Mouse (Mus musculus): ENCODE measurements around the gene Kcnj5. TPM values are rescaled to one million over a fixed set of nuclear protein-coding genes. Genes with fewer than 3 reads are reported as not detected.

The Kcnj5 gene
- polyA plus RNA-seq (2016; fragmentation: Nextera tagmentation; extraction: Ambion mirVana), result 0.29 and 0.45 TPM in 2 replicates

DNA sequence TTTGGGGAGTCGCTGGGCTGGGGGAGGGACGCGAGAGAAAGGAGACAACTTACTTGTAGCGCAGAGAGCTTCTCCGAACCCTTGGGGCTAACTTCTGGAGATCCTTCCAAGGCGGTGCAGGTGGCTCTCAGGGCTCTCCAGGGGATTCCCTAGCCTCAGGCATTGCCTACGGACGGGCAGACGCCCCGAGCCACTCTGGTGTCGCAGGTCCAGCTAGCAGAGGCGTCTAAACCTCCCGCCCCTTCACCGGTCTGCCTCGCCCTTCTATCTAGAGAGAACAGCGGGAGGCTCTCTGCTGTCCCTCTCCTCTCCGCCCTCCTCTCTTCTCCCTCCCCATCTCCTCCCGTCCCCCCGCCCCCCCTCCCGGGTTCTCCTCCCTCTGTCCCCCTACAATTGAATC, at the start of gene Kcnj5:
Kcnj5 (minus strand) TSS at position 300 of the 400 bp plus-strand sequence.
- no peaks in the 10 kb centered on the region for H3K36me3 ChIP-seq
- 1% methylated on average over 19 of the region's 20 CpGs for WGBS
- peaks cover 52% of the 10 kb centered on the region for H3K27me3 ChIP-seq
- peak within 1 kb of the TSS; percentile 34 for H3K4me3 ChIP-seq
- H3K27ac ChIP-seq, result no peak within 1 kb of the TSS
- peaks cover 20% of the 10 kb centered on the region for H3K4me1 ChIP-seq
- ATAC-seq (ENCODE audit: low FRiP score), result peak; percentile 48
- no peaks in the 10 kb centered on the region for H3K9me3 ChIP-seq (replicated peaks)
- H3K4me2 ChIP-seq (replicated peaks), result peak within 1 kb of the TSS; percentile 71
- peak within 1 kb of the TSS; percentile 45 for H3K9ac ChIP-seq

DNA sequence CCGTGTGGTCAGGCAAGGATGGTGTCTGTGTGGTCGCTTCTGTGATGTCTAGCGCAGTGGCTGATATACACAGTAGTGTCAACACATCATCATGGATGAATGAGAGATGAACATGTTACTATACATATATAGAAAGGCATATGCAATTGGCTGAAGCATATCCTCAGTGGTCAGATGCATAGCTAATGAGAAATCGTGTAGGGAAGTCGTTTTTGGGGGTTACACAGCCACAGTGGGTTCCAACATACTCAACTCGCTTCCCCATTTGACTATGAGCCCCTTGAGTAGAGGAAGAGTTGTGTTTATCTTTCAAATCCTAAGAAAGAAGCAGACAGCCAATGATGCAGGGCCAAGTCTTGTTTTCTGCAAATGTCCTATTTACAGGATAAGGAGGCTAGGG, 48.6 kb upstream of the Kcnj5 start:
- H3K27ac ChIP-seq, result no peak overlapping the region
- H3K36me3 ChIP-seq, result no peaks in the 10 kb centered on the region
- no peak overlapping the region for H3K4me2 ChIP-seq (replicated peaks)
- H3K4me1 ChIP-seq, result no peaks in the 10 kb centered on the region
- 83% methylated on average over 6 of the region's 6 CpGs for WGBS
- no peak for ATAC-seq (ENCODE audit: low FRiP score)
- H3K27me3 ChIP-seq, result no peaks in the 10 kb centered on the region; the same call in 1 of the 2 replicates
- no peak overlapping the region for H3K9ac ChIP-seq
- H3K4me3 ChIP-seq, result no peak overlapping the region
- H3K9me3 ChIP-seq (replicated peaks), result no peaks in the 10 kb centered on the region

DNA sequence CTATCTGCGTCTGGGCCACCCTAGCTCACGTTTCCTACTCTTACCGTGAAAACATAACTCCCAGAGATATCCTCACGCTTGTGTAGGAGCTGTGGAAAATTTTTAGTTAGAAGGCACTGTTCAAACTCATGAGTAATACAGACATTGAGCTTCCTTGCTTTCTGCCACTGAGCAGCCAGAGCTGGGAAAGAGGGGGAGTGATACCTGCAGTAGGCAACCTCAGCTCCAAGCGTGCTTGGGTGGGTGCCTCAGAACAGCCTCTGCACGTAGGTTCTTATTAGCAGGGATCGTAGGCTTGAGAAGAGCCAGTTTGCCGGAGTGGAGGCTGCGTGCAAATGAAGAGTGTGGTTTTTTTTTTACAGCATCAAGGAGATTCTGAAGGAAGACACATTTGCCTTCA, 47.6 kb upstream of the Kcnj5 start:
- 87% methylated on average over 9 of the region's 9 CpGs for whole genome bisulfite sequencing
- no peaks in the 10 kb centered on the region; the same call in 1 of the 2 replicates for H3K27me3 ChIP-seq
- no peak overlapping the region for H3K27ac ChIP-seq
- H3K4me2 ChIP-seq (replicated peaks), result no peak overlapping the region
- H3K9ac ChIP-seq, result no peak overlapping the region
- no peaks in the 10 kb centered on the region for H3K9me3 ChIP-seq (replicated peaks)
- no peaks in the 10 kb centered on the region for H3K4me1 ChIP-seq
- H3K36me3 ChIP-seq, result no peaks in the 10 kb centered on the region
- H3K4me3 ChIP-seq, result no peak overlapping the region
- no peak for ATAC-seq (ENCODE audit: low FRiP score)

DNA sequence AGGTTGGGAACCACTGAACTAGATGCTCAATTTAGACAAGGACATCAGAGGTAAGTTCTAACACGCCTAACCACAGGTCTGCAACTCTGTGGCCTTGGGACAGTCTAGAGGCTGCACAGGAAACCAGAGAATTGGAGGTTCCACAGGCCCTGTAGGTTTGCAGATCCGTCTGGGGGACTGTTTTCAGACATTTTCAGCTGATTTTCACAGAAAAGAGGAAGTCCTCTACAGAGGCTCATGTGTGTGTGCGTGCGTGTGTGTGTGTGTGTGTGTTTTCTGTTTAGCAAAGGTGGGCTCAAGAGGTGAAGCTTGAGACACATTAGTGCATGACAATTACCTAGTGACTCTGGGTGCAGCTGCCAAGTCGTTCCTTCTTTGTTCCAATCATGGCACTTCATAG, 46.9 kb upstream of the Kcnj5 start:
- no peak overlapping the region for H3K4me3 ChIP-seq
- 83% methylated on average over 5 of the region's 5 CpGs for WGBS
- no peaks in the 10 kb centered on the region for H3K36me3 ChIP-seq
- no peak for ATAC-seq (ENCODE audit: low FRiP score)
- H3K9me3 ChIP-seq (replicated peaks), result no peaks in the 10 kb centered on the region
- H3K4me2 ChIP-seq (replicated peaks), result no peak overlapping the region
- H3K27me3 ChIP-seq, result no peaks in the 10 kb centered on the region; the same call in 1 of the 2 replicates
- no peak overlapping the region for H3K27ac ChIP-seq
- no peak overlapping the region for H3K9ac ChIP-seq
- H3K4me1 ChIP-seq, result no peaks in the 10 kb centered on the region

DNA sequence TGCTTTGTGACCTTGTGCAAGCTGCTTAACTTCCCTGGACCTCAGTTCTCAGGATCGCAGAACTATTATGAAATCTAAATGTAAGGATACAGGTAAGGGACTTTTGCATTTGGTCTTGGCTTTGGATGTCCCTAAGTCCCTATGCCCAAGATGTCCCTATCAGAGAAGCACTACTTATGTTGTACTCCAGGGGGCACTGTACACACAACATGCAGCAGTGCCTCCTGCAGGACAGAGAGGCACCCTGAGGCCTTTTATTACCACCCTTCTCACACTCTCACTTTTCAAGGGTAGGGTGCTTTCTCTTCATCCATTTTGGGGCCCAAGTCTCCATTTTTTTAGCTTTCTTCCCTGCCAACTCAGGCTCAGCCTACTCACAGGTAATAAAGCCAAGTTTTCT, 44.0 kb upstream of the Kcnj5 start:
- H3K27me3 ChIP-seq, result no peaks in the 10 kb centered on the region; the same call in 1 of the 2 replicates
- no peaks in the 10 kb centered on the region for H3K4me1 ChIP-seq
- no peak overlapping the region for H3K27ac ChIP-seq
- H3K9me3 ChIP-seq (replicated peaks), result no peaks in the 10 kb centered on the region
- WGBS, result 87% methylated on average over 1 of the region's 1 CpGs
- no peak overlapping the region for H3K4me3 ChIP-seq
- no peak for ATAC-seq (ENCODE audit: low FRiP score)
- no peak overlapping the region for H3K9ac ChIP-seq
- H3K4me2 ChIP-seq (replicated peaks), result no peak overlapping the region
- H3K36me3 ChIP-seq, result no peaks in the 10 kb centered on the region

DNA sequence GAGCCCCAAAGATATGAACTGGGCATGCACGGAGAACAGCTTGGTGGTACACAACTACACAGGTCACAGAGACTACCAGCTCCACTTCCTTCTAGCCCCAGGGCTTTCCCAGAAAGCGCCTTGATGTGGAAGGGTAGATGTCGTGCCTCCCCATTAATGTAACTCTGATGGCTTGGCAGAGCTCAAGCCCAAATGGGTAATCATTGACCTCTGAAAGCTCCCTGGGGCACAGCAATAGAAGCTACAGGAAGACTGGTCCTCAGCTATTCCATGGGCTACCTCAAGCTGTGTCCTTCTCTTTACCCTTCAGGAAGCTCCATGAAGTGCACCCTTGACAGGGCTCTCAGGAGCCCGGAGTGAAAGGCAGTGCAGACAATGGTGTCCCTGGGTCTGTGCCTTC, 40.8 kb upstream of the Kcnj5 start:
- 79% methylated on average over 4 of the region's 4 CpGs for WGBS
- H3K9ac ChIP-seq, result no peak overlapping the region
- ATAC-seq (ENCODE audit: low FRiP score), result no peak

DNA sequence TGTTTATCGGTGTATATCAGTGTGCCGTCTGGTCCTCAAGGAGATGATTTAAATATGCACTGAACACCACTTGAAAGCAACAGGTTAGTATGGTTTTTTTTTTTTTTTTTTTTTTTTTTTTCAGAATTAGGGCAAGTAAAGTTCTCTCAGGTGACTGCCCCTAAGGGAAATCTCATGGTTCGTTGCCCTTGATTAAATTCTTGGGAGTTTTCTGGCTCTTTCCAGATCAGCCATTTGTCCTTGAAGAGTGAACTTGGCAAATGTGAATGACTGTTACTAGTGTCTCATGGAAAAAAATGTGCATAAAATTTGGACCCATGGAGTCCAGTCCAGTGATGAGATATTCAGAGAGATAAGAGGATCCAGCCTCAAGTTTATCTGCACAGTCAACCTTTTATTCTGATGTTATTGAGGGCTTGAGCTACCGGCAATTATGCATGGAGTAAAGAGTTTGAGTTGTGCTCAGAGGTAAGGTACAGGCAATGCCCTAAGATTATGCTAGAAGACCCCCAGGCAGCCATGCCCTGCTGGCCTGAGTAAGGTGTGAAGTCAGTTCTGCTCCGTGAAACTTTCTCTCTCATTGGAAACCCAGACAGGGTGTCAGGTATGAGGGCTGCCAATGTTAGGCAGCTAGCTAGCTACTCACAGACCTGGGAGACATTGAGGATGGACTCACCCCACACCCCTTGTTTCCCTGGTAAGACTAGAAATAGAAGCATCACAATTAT, 32.9 kb upstream of the Kcnj5 start:
- 88% methylated on average over 5 of the region's 5 CpGs for WGBS
- Histone ChIP-seq H3K9ac (no peak overlapping the region), H3K4me2 (replicated peaks) (no peak overlapping the region), H3K36me3 (no peaks in the 10 kb centered on the region), H3K4me1 (no peaks in the 10 kb centered on the region), H3K27me3 (no peaks in the 10 kb centered on the region), H3K27ac (no peak overlapping the region), H3K4me3 (no peak overlapping the region), H3K9me3 (replicated peaks) (no peaks in the 10 kb centered on the region)
- ATAC-seq (ENCODE audit: low FRiP score), result no peak

More for the DNA sequence above, 40.8 kb upstream of the Kcnj5 start:
- Histone ChIP-seq H3K27ac (no peak overlapping the region), H3K27me3 (no peaks in the 10 kb centered on the region), H3K9me3 (replicated peaks) (no peaks in the 10 kb centered on the region), H3K36me3 (no peaks in the 10 kb centered on the region), H3K4me2 (replicated peaks) (no peak overlapping the region), H3K4me1 (no peaks in the 10 kb centered on the region), H3K4me3 (no peak overlapping the region)

DNA sequence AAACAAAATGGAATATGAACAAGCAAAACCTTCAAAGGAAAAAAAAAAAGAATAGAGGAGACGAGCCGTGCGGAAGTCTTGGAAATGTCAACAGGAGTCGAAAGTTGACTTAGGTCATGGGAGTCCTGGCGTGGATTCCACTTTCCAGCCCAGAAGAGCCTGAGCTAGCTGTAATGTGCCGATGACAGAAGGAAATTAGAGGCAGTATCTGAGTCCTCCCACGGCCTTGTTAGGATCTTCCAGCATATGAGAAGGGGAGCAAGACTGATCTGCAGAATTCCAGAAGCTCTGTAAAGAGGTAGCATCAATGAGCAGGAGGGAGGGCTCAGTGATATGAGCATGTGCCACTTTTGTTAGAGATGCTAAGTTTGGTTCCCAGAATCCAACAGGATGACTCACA, 31.9 kb upstream of the Kcnj5 start:
- no peaks in the 10 kb centered on the region for H3K4me1 ChIP-seq
- ATAC-seq (ENCODE audit: low FRiP score), result no peak
- no peak overlapping the region for H3K4me2 ChIP-seq (replicated peaks)
- WGBS, result 86% methylated on average over 7 of the region's 7 CpGs
- H3K9ac ChIP-seq, result no peak overlapping the region
- H3K27ac ChIP-seq, result no peak overlapping the region
- H3K9me3 ChIP-seq (replicated peaks), result no peaks in the 10 kb centered on the region
- H3K4me3 ChIP-seq, result no peak overlapping the region
- no peaks in the 10 kb centered on the region for H3K36me3 ChIP-seq
- no peaks in the 10 kb centered on the region for H3K27me3 ChIP-seq

DNA sequence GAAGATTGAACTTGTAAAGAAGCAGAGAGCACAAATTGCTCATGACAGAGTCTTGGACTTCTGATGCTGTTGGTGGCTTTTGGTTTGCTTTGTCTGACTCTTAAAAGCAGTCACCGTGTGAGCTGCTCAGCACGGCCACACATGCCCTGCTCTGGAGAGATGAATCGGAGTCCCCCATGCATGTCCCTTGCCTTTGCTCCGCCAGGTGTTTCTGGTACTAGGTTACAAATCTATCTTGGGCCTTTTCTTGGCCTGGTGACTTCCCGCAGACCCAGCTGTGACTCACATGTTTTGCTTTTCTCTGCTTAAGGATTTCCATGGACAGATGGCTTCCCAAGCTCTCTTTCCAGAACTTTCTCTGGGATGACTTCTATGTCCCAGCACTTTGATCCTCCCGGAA, 29.5 kb upstream of the Kcnj5 start:
- 95% methylated on average over 6 of the region's 6 CpGs for WGBS
- Histone ChIP-seq H3K36me3 (no peaks in the 10 kb centered on the region), H3K9me3 (replicated peaks) (no peaks in the 10 kb centered on the region), H3K4me3 (no peak overlapping the region), H3K9ac (no peak overlapping the region), H3K27me3 (no peaks in the 10 kb centered on the region), H3K4me2 (replicated peaks) (no peak overlapping the region), H3K27ac (no peak overlapping the region), H3K4me1 (peaks cover 11% of the 10 kb centered on the region)
- no peak for ATAC-seq (ENCODE audit: low FRiP score)

DNA sequence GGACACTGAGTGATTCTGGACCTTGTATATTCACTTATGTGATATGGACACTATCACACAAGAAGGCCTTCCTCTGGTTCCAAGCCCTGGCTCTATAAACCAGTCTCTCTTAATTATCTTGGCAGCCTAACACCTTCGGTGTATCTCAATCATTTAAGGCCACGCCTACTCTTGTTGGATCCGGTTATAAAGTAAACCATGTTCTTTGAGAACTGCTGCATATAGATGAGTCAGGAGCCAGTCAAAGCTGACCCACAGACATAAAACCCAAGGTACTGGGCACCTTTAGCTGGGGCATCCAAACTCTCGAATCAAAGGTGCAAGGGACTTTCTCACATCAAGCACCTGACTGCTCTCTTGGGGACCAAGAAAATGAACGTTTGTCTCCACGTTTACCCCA, 28.1 kb upstream of the Kcnj5 start, which contains the start of gene Kcnj1:
Kcnj1 (plus strand) TSS at position 292 of the 400 bp plus-strand sequence.
- no peaks in the 10 kb centered on the region for H3K36me3 ChIP-seq
- H3K9me3 ChIP-seq (replicated peaks), result no peaks in the 10 kb centered on the region
- no peak for ATAC-seq (ENCODE audit: low FRiP score)
- 87% methylated on average over 6 of the region's 6 CpGs for WGBS
- no peak within 1 kb of the TSS for H3K4me2 ChIP-seq (replicated peaks)
- H3K9ac ChIP-seq, result no peak within 1 kb of the TSS
- no peak within 1 kb of the TSS for H3K27ac ChIP-seq
- H3K4me3 ChIP-seq, result no peak within 1 kb of the TSS
- H3K27me3 ChIP-seq, result no peaks in the 10 kb centered on the region
- peaks cover 11% of the 10 kb centered on the region for H3K4me1 ChIP-seq

DNA sequence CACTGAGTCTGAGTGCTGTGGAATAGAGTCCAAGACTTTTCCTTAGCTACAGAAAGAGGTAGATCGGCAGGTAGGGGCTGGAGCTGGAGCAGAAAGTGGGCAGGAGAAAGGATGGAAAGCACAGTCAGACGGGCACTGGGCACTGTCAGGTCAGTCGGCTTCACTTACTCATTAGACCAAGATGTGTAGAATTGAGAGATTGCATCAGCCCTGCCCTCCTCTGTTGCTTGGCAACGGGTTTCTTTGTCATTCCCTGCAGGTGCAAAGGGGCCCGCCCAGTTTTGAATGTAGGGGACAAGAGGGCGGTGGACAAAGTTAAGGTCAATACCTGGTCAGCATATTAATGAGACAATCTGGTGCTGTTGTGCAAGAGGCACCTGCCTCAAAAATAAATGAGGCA, 25.2 kb upstream of the Kcnj5 start:
- no peak overlapping the region for H3K4me3 ChIP-seq
- no peak for ATAC-seq (ENCODE audit: low FRiP score)
- H3K27ac ChIP-seq, result no peak overlapping the region
- no peaks in the 10 kb centered on the region for H3K9me3 ChIP-seq (replicated peaks)
- no peaks in the 10 kb centered on the region for H3K36me3 ChIP-seq
- H3K27me3 ChIP-seq, result no peaks in the 10 kb centered on the region
- no peak overlapping the region for H3K9ac ChIP-seq
- H3K4me2 ChIP-seq (replicated peaks), result no peak overlapping the region
- peaks cover 11% of the 10 kb centered on the region for H3K4me1 ChIP-seq
- 39% methylated on average over 6 of the region's 6 CpGs for WGBS

DNA sequence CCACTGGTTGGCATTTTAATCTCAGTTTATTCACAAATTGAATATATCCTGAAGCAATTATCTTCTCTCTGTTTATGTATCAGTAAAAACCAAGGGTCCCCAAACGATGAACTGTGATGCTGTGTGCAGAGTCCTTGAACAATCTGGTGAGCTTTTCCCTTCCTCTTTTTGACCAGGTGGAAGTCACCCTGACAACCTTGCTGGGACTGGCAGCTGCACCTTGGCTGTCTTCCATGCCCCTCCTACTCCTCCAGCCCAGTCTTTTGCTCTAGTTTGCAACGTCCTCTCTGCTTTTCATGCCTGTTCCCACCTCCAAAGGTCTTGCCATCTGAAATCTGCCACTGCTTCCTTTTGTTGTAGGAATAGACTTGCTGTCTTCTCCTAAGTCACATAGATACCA, 24.7 kb upstream of the Kcnj5 start:
- H3K36me3 ChIP-seq, result no peaks in the 10 kb centered on the region
- no peaks in the 10 kb centered on the region for H3K9me3 ChIP-seq (replicated peaks)
- ATAC-seq (ENCODE audit: low FRiP score), result no peak
- no peak overlapping the region for H3K27ac ChIP-seq
- 47% methylated on average over 2 of the region's 2 CpGs for WGBS
- H3K9ac ChIP-seq, result no peak overlapping the region
- no peaks in the 10 kb centered on the region for H3K27me3 ChIP-seq
- H3K4me3 ChIP-seq, result no peak overlapping the region
- peaks cover 11% of the 10 kb centered on the region for H3K4me1 ChIP-seq
- H3K4me2 ChIP-seq (replicated peaks), result no peak overlapping the region

DNA sequence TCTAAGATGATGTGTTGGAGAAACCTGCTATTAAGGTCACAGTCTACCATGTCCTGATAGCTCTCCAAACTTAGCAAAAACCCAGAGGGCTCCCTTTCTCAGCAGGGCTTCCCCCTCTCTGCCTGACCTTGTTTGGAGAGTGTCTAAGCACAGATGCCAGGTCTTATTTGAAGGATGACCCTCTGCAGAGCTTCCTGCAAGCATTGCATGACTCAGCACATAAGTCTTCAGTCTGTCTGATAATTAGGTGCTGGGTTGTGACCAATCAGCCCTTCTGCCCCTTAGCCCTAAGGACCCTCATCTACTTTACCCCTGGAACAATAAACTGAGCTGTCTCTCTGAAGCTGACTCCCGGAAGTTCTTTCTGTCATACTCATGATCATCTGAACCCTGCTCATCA, 16.6 kb upstream of the Kcnj5 start:
- 81% methylated on average over 1 of the region's 1 CpGs for WGBS
- no peak for ATAC-seq (ENCODE audit: low FRiP score)
- H3K4me2 ChIP-seq (replicated peaks), result no peak overlapping the region
- H3K27ac ChIP-seq, result no peak overlapping the region
- H3K4me3 ChIP-seq, result no peak overlapping the region
- H3K9ac ChIP-seq, result no peak overlapping the region
- H3K9me3 ChIP-seq (replicated peaks), result no peaks in the 10 kb centered on the region
- no peaks in the 10 kb centered on the region for H3K4me1 ChIP-seq
- no peaks in the 10 kb centered on the region for H3K27me3 ChIP-seq
- no peaks in the 10 kb centered on the region for H3K36me3 ChIP-seq
